In the genomic region with DNA sequence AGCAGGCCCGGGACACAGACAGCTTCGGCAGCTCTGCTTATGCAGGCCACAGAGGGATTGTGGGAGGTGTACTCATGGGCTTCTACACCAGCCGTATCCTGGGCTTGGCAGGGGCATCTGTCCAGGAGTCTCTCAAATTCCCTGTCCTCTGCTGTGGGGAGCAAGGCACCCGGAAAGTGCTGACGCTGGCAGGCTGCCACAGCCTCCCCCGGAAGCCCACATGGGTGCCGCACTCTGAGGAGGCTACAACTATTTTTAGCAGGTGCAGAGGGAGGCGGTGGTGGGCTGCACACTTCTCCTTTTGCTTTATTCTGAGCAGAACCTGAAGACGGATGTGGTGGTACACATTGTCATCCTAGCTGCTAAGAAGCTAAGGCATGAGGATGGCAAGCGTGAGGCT, we compare ENCODE assay signal across 10 mouse cellular contexts. TPM values are rescaled to one million over a fixed set of nuclear protein-coding genes. Genes with fewer than 3 reads are reported as not detected.
DNase-seq lines count a peak whose midpoint lies in the region; ATAC-seq lines count a peak whose summit lies in the region.
"Had no signal": no experiment of that assay in that cellular context is flagged by ENCODE, and none has a peak within 500 bp of the region (broad histone marks: within the 10 kb centered on the region; RNA-seq: fewer than 3 reads in every experiment).

No protein-coding gene starts in this region.

- H3K27ac ChIP-seq in kidney, embryonic 16.5 days (ENCODE audit: low read length) = no peak overlapping the region
- no peak overlapping the region for H3K27ac ChIP-seq in heart, embryonic 11.5 days (ENCODE audit: low read depth, low read length)
- no peak overlapping the region for H3K27ac ChIP-seq in intestine, embryonic 15.5 days
- H3K27ac ChIP-seq: embryonic facial prominence, embryonic 13.5 days; liver, embryonic 15.5 days had no signal

- no peak overlapping the region for H3K4me3 ChIP-seq in kidney, embryonic 16.5 days (ENCODE audit: low read length)
- H3K4me3 ChIP-seq in heart, embryonic 11.5 days (ENCODE audit: low read depth, low read length) = no peak overlapping the region
- no peak overlapping the region for H3K4me3 ChIP-seq in intestine, embryonic 15.5 days (replicated peaks)
- H3K4me3 ChIP-seq: embryonic facial prominence, embryonic 13.5 days; liver, embryonic 15.5 days had no signal

- no peak overlapping the region for H3K4me2 ChIP-seq in kidney, embryonic 16.5 days (replicated peaks; ENCODE audit: low read depth, low read length)
- peak overlapping the region; percentile 24; the same call in 1 of the 2 replicates for H3K4me2 ChIP-seq in heart, embryonic 11.5 days
- H3K4me2 ChIP-seq in intestine, embryonic 15.5 days (replicated peaks) = no peak overlapping the region
- H3K4me2 ChIP-seq: embryonic facial prominence, embryonic 13.5 days; liver, embryonic 15.5 days had no signal

- WGBS in kidney, embryonic 16.5 days = 57% methylated on average over 10 of the region's 10 CpGs
- WGBS in heart, embryonic 11.5 days (ENCODE audit: insufficient replicate concordance) = 57% methylated on average over 10 of the region's 10 CpGs
- 63% methylated on average over 10 of the region's 10 CpGs for WGBS in intestine, embryonic 15.5 days

- H3K36me3 ChIP-seq in kidney, embryonic 16.5 days (ENCODE audit: insufficient read depth, low read length) = no peaks in the 10 kb centered on the region
- H3K36me3 ChIP-seq in heart, embryonic 11.5 days (ENCODE audit: control insufficient read depth, insufficient read depth, low read length) = no peaks in the 10 kb centered on the region
- no peaks in the 10 kb centered on the region for H3K36me3 ChIP-seq in intestine, embryonic 15.5 days
- H3K36me3 ChIP-seq: embryonic facial prominence, embryonic 13.5 days; liver, embryonic 15.5 days had no signal

- peak; percentile 11 for DNase-seq in kidney, adult 11 months
- peak; percentile 64 to 72 for DNase-seq in left cerebral cortex, adult 18-20 months (ENCODE audit: low spot score in 2 of 2)
- DNase-seq in right cerebral cortex, postnatal 36 days (ENCODE audit: low spot score in 2 of 2) = peak; percentile 78 to 82
- no peak for DNase-seq in cerebellum, adult 18-20 months
- DNase-seq in c-Kit-positive CD71-positive TER-119-positive erythroid progenitor cells, embryonic 14.5 days (ENCODE audit: low spot score) = no peak

- no peaks in the 10 kb centered on the region for H3K4me1 ChIP-seq in kidney, embryonic 16.5 days (ENCODE audit: insufficient read depth, low read length)
- no peaks in the 10 kb centered on the region for H3K4me1 ChIP-seq in heart, embryonic 11.5 days (ENCODE audit: control insufficient read depth, insufficient read depth, low read length)
- no peaks in the 10 kb centered on the region; the same call in 1 of the 2 replicates for H3K4me1 ChIP-seq in intestine, embryonic 15.5 days (replicated peaks)
- H3K4me1 ChIP-seq: embryonic facial prominence, embryonic 13.5 days; liver, embryonic 15.5 days had no signal

- no peak overlapping the region for H3K9ac ChIP-seq in kidney, embryonic 16.5 days (replicated peaks; ENCODE audit: low read length)
- H3K9ac ChIP-seq in heart, embryonic 11.5 days (ENCODE audit: low read depth, low read length) = no peak overlapping the region
- no peak overlapping the region for H3K9ac ChIP-seq in intestine, embryonic 15.5 days
- H3K9ac ChIP-seq: embryonic facial prominence, embryonic 13.5 days; liver, embryonic 15.5 days had no signal

- ATAC-seq in kidney, embryonic 16.5 days (ENCODE audit: low FRiP score, low TSS enrichment) = no peak
- ATAC-seq in heart, embryonic 11.5 days (replicated peaks; ENCODE audit: insufficient number of reproducible peaks, low FRiP score, low TSS enrichment) = 0 out of 2 replicates have a peak, but pooled peaks have one; percentile 22
- ATAC-seq in intestine, embryonic 15.5 days = no peak

- no peaks in the 10 kb centered on the region for H3K27me3 ChIP-seq in kidney, embryonic 16.5 days (ENCODE audit: insufficient read depth, low read length)
- no peaks in the 10 kb centered on the region for H3K27me3 ChIP-seq in heart, embryonic 11.5 days (ENCODE audit: control insufficient read depth, insufficient read depth, low read length)
- H3K27me3 ChIP-seq in intestine, embryonic 15.5 days (replicated peaks) = no peaks in the 10 kb centered on the region
- H3K27me3 ChIP-seq: embryonic facial prominence, embryonic 13.5 days; liver, embryonic 15.5 days had no signal

- H3K9me3 ChIP-seq in kidney, embryonic 16.5 days (ENCODE audit: low read length) = no peaks in the 10 kb centered on the region
- H3K9me3 ChIP-seq in heart, embryonic 11.5 days (replicated peaks; ENCODE audit: control insufficient read depth, low read length) = no peaks in the 10 kb centered on the region
- H3K9me3 ChIP-seq in intestine, embryonic 15.5 days = no peaks in the 10 kb centered on the region
- H3K9me3 ChIP-seq: embryonic facial prominence, embryonic 13.5 days; liver, embryonic 15.5 days had no signal

RNA-seq across cellular contexts. Expression of gene Card11, which starts 52.4 kb away (rescaled TPM):
- polyA plus RNA-seq in kidney, embryonic 16.5 days (2015; fragmentation: Nextera tagmentation; extraction: Ambion mirVana) = 0.08 and 0.27 TPM in 2 replicates
- polyA plus RNA-seq in heart, embryonic 11.5 days (2014; fragmentation: Nextera tagmentation; extraction: Ambion mirVana) = 0.06 and 0.08 TPM in 2 replicates
- under 1 TPM in 1 of 2 experiments, not detected in 1; 0.37 TPM for total RNA-seq in left cerebral cortex, adult 18-20 months (2021)
- polyA plus RNA-seq in intestine, embryonic 15.5 days (2015; fragmentation: Nextera tagmentation; extraction: Ambion mirVana) = 0.65 and 0.77 TPM in 2 replicates

Comparison
In these comparisons a context has a peak if more than half of its experiments do, and no peak if none do; other contexts are left out.
1. DNase-seq: peak in kidney, adult 11 months (single experiment), left cerebral cortex, adult 18-20 months (2 of 2) and right cerebral cortex, postnatal 36 days (2 of 2); none in cerebellum, adult 18-20 months (0 of 2) and c-Kit-positive CD71-positive TER-119-positive erythroid progenitor cells, embryonic 14.5 days (single experiment).